Mouse (Mus musculus): Measurements from ENCODE around the gene Lmbrd2.
"Not testable (repeated sequence)": the region's sequence is repeated elsewhere in the genome, so short reads cannot be mapped to it uniquely, and the experiment has no call there.

The Lmbrd2 gene

DNA sequence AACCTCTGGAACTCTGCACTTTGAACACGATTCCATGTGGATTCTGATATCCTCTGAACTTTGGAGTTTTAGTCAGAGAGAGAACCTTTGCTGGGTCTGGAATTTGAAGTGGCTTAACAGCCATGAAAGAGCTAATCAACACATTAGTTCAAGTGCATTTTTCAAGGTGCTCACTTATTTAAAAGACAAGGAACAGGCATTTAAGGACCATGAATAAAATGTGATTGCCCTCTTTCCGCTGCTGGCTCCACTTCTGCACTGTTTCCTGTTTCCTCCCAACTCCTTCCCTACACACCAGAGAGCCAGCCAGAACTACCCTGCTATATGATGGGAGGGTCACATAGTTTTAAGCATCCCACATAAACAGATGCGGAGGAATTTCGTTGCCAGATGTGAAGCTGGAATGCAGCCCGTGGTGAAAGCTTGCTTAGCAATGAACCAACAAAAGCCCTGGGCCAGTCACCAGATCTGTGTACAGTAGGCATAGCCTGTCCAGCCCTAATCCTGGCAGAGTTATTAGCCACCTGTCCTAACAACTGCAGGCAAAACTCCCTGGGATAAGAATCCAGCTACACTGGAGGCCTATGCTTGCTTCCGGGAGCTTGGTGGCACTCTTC lies 5.4 kb upstream of the Lmbrd2 start:
- DNase-seq (ENCODE audit: low read depth, low spot score) = no peak

DNA sequence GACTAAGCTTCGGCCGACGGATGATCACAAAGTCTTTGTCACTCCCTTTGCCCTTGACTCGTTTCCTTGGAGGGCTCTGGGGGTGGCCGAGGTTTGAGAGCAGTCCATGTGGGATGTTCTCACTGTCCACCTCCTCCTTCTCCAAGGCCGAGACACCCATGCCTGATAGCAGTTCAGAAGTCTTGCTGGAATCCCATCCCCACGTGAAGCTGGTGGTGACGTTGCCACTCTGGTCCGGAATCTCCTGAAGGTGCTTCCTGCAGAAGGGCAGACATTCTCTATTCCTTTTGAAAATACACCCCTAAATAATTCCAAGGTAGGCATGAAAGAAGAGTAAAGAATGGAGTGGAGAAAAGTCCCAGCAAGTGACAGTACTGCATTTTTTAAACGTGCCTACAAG lies 903 bp upstream of the Lmbrd2 start:
- no peak for DNase-seq (ENCODE audit: low read depth, low spot score)

DNA sequence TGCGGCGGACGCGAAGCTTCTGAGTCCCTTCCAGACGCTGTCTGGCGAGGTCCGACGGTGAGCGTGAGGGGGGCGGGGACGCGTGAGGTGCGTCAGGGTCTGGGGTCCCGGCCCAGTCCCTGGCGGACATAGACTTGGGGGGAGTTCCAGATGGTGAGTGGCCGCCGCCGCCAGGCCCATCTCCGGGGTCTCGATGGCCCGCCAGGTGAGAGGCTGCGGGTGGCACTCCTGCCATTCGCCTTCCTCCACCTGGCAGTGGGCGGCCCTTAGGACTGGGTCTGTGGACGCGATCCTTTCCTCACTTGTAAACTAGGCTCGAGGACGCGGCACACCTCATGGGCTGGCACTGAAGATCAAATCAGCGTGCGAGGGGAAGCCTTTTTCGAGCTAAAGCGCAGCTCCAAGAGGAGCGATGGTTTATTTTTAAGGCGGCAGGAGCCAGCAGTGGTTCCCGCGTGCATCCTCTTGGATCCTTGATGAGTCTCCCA lies 378 bp downstream of the Lmbrd2 start:
- no peak for DNase-seq (ENCODE audit: low read depth, low spot score)

DNA sequence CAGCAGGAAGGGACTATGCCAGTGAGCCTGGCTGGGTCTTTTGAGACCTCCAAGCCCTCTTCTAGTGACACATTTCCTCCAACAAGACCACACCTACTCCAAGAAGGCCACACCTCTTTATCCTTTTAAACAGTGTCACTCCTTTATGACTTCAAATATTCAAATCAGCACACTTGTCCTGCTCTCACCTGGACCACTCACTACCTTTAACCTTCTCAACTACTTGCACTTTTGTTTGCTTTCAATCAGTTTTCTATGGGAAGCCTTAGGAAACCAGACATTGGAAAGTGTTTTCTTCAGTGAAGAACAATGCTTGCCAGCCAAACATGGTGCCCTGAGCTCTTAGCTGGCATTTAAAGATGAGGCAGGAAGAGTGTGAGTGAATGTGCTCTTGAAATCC lies 15.0 kb downstream of the Lmbrd2 start, which contains the start of gene Skp2:
Gene Skp2, minus strand, starts transcription at position 101 of the 400 bp plus-strand sequence.
- no peak for DNase-seq (ENCODE audit: low read depth, low spot score)

DNA sequence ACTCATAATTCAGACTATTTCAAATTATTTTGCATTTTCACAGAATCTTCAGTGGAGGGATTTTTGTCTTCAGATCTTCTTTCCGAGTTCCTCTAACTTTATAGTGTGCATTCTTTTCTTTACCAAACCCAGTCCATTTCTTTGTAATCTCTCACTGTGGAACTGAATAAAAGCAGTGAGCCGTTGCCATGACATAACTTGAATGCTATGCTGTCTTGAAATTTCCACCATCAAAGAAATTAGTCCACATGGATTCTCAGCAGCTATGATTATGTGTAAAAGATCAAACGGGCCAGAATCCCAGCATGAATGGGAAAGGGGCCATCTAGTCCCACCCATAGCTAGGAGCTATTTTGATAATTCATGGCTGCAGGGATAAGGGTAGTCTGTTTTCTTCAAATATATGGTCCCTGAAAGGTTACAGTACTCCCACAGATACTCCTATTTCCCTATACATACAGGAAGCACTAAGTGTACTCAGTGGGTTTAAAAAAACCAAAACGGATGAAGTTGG lies 22.3 kb downstream of the Lmbrd2 start:
- no peak for DNase-seq (ENCODE audit: low read depth, low spot score)

DNA sequence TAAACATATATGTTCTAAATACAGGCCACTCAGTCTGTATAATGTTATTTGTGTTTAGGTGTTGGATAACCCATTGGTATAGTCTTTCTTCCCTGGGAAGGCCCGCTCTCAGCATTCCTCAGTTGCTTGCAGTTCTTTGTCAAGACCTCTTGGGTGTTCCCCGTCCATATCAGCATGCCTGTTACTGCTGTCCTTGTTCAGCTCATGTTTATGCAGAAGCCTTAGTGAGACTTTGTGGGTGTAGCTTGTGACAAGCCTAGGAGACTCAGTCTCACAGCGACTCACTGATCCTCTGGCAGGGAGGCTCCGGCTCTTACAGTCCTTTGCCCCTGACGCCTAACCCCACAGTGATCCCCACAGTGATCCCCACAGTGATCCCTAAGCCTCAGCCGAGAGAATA lies 23.8 kb downstream of the Lmbrd2 start:
- no peak for DNase-seq (ENCODE audit: low read depth, low spot score)

DNA sequence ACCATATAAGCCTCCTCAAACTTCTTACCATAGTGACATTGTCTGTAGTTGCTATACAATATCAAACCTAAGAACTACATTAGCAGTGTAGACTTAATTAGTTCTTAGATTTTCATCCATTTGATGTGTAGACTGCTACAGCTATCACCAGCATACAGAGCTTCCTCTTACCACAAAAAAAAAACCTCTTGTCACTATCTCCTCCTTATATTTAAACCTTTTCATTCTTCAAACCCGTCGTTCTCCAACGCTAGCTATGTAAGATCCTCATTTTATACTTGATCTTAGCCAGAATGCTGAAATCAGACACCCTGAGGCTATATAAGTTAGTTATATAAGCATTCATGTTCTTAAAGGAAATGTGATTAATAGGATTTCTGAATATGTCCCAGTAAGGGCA lies 36.7 kb downstream of the Lmbrd2 start:
- no peak for DNase-seq (ENCODE audit: low read depth, low spot score)

DNA sequence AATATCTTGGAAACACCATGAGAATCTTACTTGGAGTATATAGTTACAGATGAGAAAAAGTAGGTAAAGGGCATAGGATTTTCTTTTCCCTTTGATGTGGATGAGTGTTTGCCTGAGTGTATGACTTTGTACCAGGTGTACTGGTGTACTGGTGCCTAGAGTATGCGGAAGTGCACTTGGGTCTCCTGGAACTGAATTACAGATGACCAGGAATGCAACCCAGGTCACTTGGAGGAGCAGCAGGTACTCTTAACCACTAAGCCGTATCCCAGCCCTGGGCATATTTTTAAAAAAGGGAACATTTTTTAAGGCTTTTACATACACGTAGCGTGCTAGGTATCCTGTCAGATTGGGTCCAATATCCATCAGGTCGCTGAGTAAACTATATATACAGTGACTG lies 43.6 kb downstream of the Lmbrd2 start:
- DNase-seq (ENCODE audit: low read depth, low spot score) = no peak

DNA sequence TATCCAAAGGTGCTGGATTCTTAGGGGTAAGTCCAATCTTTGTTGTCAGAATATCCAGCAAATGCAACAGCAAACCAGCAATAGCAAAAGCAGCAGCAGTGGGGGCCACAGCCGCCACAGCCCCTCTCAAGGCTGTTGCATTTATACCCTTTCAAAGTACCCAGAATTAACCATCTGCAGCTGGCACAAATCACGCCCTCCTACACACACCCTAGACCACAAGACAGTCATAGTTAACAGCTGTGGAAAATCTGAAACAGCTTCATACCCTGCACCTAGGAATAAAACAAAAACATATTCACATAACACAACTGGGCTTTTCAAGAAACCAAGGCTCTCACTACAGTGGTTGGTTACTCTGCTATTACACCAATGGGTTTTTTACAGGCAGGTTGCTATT lies 49.4 kb downstream of the Lmbrd2 start:
- DNase-seq (ENCODE audit: low read depth, low spot score) = peak; percentile 6

DNA sequence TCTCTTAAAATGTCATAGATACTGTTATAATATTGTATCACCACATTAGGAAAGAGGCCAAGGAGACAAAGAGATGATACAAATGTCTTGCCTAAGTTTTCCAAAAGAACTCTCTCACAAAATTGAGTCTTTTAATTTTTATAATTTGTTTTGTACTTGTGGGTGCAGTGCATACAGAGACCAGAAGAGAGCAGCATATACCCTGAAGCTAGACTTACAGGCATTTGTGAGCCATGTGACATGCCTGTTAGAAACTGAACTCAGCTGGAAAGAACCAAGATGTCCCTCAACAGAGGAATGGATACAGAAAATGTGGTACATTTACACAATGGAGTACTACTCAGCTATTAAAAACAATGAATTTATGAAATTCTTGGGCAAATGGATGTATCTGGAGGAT lies 52.3 kb downstream of the Lmbrd2 start:
- DNase-seq (ENCODE audit: low read depth, low spot score) = not testable (repeated sequence)

DNA sequence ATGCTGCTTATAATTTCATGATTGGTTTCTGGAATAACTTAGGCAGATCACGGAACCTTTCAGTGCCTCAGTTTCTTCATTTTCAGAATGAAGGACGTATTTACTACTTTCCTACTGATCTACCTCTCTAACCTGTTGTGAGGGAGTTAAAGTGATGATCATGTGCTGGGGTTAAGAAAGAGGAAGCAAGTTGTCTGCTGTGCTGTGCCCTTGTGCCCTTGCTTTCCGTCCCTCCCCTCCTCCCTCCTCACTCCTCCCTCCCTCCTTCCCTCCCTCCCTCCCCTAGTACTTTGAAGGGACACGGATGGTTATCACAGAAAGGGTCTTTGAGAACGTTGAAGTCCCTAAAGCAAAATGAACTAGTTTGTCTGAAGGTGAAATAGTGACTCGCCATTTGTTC lies 58.1 kb downstream of the Lmbrd2 start:
- DNase-seq (ENCODE audit: low read depth, low spot score) = no peak

DNA sequence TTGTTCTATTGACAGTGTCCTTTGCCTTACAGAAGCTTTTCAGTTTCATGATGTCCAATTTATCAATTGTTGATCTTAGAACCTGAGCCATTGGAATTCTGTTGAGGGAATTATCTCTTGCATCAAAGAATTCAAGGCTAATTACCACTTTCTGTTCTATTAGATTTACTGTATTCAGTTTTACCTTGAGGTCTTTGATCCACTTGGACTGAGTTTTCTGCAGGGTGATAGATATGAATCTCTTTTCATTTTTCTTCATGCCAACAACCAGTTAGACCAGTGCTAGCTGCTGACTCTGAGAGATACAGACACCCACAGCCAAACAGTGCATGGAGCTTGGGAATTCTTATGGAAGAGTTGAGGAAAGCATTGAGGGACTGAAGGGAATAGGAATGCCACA lies 71.5 kb downstream of the Lmbrd2 start:
- no peak for DNase-seq (ENCODE audit: low read depth, low spot score)

DNA sequence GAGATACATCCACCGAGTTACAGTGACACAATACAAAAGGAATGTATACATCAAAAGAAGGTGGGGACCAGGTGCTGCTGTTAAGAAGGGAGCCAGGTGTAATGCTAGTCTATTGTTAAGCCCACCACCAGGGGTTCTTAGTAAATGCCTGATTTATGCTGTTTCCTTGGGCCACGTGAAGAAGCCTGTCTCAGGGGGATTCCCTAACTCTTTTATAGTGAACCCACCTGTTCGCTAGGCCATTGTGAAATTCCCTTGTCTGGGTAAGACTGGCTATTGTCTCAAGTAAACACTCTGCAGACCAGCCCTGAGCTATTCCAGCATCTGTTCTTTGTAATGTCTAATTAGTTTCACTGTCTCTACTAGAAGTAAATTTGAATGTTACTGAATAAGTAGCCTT lies 72.7 kb downstream of the Lmbrd2 start:
- DNase-seq (ENCODE audit: low read depth, low spot score) = not testable (repeated sequence)

DNA sequence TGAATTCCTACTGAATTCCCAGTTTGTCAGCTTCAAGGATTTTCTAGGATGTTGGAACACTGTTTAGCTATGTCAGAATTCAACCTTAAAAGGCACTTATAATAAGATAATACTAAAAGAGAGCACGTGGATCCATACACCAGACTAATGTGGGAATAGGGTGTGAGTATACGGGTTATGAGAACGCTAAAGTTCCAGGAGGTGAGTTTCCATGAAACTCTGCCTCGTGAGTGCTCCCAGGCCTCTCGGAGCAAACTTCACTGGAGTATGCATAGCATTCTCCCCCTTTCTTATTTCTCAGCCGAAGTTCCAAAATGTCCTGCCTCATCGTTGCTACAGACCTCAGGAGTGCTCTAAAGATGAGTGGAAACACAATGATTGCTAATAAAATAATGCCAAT lies 73.1 kb downstream of the Lmbrd2 start:
- DNase-seq (ENCODE audit: low read depth, low spot score) = not testable (repeated sequence)

DNA sequence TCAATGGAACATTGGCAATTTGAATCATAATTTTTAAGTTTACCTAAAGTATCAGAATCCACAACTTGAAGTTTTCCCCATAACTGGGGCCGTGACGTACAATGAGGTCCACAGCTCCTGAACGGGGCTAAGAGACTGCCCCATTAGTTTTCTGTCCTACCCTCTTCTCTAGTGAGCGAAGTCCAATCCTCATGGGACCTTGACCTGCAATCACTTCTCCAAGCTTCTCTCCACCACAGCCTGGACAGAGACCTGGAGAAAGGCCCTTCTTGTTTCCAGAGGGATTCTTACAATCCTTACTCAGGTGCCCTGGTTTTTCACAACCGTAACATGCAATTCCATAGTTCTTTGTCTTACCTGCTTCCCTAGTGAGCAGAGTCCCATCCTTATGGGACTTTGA lies 76.1 kb downstream of the Lmbrd2 start:
- no peak for DNase-seq (ENCODE audit: low read depth, low spot score)

DNA sequence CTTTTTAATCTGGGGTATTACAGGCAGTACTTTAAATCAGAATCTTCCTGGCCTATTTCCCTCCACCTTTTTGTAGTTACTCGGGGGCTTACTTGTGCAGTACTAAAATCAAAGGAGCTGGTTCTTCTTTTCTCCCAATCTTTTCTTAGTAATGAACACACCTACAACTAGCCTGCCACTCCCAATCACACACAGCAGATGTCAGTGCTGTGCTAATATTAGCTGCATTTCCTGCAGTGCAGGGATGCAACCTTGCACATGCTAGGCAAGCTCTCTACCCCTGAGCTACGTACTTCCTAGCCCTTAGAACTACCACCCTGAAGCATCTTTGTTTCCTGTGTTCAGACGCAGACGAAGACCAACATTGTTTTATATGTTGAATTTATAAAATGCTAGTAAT lies 90.6 kb downstream of the Lmbrd2 start:
- not testable (repeated sequence) for DNase-seq (ENCODE audit: low read depth, low spot score)

DNA sequence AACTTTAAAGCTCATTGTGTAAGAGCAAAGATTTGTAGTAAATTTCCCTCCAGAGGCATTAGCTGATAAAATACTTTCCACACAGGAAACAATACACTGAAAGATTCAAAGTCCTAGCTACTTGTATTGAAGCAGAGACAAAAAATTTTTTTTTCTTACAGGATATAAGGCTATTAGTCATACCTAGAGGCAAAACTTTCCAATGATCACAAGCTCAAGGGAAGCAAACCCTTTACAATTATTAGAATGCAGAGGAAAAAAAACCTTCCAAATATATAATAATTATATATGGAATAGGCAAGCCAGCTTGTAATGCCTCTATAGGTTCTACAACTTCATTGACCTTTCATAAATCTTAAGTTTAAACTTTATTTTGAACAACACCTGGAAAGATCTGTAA lies 106.0 kb downstream of the Lmbrd2 start:
- DNase-seq (ENCODE audit: low read depth, low spot score) = no peak

All from telencephalon, adult 2 months (tissue).